Mouse (Mus musculus): ENCODE results near the gene Zdhhc14.

GRCm38 (mm10) chr17:5800824-5801560, 308.6 kb downstream of the Zdhhc14 start:
- TF ChIP-seq CTCF (IDR thresholded peaks at IDR 0.05; ENCODE audit: low read depth): no peak
- no peak for TF ChIP-seq EP300 (IDR thresholded peaks at IDR 0.05; ENCODE audit: low read depth)
